Mouse (Mus musculus): ENCODE measurements around the gene Robo1.

The Robo1 gene

DNA sequence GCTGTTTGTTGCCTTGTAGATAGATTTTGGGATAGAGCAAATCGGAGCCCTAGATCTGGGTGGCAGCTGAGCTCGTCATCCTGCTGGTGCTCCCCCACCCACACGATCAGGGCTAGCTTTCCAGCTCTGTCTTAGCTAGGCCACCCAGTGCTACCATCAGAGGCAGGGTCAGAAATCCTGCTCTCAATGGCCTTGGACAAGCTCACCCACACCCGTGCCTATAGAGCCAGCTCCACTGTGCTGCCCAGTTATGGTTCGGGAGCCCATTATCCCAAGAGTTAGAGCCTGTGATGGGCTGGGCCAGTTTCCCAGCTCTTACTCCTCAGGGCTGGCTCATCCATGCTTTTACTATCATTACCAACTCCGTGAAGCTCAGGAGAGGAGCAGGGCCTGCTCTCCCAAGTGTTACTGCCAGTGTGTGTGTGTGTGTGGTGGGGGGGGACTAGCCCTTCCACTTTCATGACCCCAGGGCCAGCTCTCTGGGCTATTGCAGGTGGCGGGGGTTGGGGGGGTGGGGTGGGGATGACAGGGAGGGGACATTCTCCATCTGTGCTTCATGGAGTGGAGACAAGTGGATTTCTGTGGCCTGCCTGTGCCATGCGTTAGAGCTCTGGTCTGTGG, 461.2 kb downstream of the Robo1 start:
- DNase-seq: no peak

DNA sequence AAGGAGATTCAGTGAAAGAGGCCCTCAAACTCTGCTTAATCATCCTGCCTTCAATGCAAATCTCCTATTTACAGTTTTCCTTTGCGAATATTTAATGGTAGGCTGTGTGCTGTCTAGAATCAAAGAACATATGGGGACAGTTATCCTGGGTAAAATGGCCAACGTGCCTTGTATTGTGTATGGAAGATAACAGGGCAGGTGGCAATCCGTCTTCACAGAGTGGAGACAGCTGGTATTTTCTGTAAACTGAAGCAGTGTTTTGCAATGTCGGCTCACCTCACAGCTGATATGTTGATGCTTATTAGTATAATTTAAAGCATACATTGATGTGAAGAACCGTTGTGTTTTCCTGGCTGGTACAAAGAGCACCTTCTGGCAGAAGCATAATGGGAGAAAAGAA, 464.2 kb downstream of the Robo1 start:
- no peak for DNase-seq

DNA sequence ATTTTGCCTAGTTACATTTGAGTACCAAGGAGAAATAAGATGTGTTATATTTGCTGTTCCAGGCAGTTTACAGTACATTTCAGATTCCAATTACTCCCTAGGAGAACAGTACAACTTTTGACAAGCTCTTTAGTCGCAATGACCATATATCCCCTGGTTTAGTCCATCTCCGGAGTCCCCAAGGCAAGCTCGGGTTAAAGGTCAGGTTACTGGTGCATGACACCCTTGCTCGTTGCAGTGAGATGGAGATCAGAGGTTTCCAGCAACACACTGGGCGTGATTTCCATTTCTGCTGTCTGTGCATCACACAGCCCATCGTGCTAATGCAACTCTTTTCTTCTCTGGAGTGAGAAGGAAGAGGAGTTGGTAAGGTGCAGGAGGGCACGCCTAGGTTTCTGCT, 464.9 kb downstream of the Robo1 start:
- no peak for DNase-seq

DNA sequence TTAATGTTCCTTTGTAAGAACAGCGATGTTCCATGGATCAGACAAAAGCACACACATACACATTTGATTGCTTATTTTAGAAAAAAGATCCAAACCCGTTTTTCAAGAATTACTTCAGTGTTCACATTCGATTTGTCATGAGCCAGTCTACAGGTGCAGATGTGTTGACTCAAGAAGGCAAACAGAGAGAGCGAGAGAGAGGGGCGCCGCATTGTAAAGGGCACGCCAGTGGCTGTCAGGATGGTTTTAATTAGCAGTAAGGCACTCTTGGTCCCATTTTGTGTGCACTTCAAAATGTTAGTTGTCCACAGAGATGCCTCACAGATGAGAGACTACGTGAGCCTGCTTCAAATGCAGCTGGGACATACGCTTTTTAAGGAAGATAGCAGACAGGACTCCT, 470.4 kb downstream of the Robo1 start:
- no peak for DNase-seq

DNA sequence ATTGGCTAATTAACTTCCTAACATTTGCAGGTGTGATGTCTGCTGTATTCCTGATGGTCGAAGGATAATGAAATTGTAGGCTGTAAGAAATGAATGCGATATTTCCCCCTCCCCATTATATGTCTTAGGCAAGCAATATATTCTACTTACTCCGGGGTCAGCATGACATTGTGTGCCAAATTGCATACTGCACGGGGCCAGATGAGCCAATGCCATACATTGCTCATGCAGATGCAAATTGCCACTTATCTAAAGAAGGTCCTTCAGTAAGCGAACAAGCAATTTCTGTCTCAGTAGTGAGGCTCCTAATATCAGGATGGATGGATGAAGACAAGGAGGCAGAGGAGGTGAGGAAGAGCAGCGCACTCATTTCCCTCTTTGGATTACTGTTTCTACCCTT, 474.1 kb downstream of the Robo1 start:
- no peak for DNase-seq

DNA sequence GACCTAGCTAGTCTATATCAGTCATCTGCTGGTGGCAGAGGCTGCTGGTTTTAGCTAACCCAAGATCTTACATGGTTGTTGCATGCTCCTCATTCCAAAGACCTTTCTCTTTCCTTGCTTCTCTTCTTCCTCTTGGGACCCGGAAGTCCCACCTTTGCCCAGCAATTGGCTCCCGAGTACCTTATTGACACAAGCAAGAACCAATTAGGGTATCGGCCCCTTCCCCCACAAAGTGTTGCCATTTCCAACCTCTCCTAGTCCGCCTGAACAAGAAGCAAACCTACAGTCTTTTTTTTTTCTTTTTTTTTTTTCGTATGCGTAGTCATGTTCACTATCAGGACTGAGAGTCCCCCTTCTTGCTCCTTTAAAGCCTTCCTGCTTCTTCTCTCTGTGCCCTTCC, 478.0 kb downstream of the Robo1 start:
- no peak for DNase-seq

DNA sequence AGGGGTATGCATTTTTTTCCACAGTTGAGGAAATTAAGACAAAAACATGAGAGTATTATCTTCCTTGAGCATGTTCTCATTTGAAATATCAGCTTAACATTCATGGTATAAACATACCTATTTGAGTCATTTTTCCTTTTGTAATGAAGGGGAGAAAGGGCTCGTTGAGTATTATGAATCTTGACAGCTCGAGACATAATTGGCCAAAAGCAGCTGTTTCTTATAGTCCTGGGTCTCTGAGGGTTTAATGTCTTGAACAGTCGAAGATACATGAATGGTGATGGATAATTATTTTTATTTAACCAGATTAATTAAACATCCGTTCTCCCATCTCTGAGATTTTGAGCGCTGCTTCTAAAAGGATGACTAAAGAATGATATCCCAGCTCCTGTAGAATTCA, 478.5 kb downstream of the Robo1 start:
- no peak for DNase-seq

DNA sequence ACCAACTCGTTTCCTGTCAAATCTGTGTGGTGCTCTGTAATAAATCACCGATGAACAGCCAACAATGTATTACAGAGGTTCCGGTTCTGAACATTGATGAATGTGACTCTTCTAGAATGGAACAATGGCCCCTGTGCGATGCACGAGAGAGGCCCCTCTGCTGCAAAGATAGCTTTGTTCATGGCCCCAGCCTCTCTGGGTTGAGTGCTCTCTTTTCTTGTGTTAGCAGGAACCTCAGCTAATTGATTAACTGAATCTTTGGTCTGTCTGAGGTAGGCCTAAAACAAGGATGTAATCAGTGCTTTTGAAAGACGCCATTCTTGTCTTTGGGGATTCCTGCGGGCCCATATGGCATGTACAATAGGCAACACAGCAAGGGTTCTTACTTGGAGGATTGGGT, 479.9 kb downstream of the Robo1 start:
- DNase-seq: no peak

DNA sequence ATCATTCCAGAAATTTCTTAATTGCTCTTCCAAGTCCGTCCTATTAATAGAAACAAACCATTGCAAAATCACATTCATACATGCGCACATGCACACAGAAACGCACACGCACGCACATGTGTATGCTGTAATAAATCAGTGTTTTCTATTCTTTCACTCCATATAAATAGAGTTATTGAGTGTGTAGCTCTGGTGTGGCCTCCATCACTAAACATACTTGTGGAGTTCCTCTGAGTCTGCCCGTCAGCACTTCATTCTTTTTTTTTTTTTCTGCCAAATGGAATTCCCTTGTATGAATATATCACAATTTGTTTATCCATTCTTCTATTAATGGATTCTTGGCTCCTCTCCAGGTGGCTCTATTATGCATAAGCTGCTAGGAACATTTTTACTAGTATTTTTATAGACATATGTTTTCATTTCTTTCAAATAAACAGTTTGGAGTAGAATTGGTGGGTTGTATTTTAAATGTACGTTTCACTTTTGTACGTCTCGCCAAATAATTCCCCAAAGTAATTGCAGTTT, 483.1 kb downstream of the Robo1 start:
- no peak for DNase-seq

DNA sequence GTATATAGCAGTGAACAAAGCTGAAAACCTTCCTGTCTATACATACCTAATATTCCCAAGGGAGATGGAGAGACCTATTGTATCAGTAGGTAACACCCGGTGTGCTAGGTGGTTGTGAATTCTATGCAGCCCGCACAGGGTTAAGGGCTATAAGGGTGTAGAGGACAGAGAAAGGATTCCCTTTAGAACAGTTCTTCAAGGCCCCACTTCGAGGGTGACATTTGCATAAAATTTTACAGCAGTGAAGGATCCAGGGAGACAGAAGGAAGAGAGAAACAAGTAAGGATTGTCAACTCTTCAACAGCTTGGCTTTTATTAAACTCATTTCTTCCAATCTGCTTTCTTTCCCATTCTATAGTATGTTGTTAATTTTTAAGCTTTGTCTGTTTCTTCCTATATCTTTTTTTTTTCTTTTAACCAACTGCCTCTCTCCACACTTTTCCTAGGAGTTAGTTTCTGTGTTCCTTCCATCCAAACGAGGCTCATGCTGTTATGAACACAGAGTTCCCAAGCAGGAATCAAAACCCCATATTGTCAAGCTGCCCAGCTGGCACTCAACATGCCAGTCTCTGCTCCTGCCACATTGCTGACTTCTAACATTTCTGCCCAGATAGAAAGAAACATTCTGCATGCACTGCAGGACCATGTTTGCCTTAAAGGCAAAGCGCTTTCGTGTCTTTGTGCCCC, 486.7 kb downstream of the Robo1 start:
- DNase-seq: peak; percentile 89 to 90

DNA sequence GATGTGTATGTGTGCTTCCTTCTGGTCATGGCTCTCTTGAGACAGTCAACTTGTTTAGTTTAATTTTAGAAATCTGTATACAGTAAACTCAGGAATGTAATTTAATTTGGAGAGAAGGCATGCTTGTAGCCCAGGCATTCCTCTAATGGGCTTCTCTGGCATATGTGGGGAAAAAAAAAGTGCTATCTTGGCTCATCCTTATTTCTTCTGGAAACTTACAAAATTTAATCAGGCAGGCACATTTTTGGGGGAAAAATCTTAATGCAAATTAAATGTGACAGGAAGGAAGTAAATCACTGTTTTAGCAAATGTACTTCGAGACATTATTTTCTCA, 487.2 kb downstream of the Robo1 start:
- DNase-seq: no peak

DNA sequence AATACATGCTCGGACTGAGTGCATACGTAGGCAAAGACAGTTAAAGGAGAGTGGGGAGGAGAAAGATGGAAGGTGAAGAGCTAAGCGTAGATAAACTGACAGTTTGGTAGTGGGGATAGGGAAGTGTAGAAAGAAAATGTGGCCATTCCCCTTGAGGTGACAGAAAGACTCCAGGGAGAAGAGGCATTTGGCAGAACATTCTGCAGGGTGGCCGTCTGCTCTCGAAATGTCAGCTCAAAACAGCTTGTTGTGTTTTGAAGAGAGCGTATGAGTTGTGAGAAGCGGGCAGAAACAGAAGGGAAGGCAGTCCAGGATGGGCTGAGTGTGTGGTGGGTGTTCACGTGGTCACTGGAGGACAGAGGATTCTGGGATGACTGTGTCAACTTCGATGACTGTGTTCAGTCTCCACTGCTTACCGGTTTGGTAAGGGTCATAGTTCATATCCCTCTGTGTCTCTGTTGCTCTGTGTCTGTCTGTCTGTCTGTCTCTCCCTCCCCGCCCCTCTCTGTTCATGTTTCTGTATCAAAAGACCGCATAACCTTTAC, 490.4 kb downstream of the Robo1 start:
- DNase-seq: no peak

DNA sequence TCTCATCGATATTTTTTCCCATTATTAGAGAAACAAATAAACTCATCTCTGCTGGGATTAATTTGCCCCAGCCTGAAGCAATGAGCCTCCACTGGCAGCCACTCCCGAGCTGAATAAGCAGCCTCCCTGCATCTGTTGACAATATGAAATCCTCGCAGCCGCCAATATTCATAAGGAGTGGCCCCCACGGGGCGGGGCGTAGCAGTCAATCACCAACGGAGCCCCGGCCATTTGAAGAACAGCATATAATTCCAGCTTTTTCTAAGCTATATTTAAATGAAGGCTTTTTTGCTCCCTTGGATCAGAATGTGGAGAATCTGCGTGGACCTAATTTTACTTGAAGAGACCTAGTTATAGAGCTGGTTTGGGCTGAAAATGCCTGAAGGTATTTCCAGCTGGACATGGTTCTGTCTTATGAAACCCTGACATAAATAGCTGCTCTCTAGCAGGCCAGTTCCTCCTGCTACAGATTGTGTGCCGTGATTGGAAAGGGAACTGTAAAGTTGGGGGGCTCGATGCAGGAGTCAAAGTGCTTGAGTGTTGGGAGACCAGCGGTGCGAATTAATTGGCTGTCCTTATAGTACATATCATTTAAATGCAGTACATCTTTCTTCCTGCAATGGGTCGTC, 492.1 kb downstream of the Robo1 start:
- DNase-seq: peak; percentile 46 to 50

DNA sequence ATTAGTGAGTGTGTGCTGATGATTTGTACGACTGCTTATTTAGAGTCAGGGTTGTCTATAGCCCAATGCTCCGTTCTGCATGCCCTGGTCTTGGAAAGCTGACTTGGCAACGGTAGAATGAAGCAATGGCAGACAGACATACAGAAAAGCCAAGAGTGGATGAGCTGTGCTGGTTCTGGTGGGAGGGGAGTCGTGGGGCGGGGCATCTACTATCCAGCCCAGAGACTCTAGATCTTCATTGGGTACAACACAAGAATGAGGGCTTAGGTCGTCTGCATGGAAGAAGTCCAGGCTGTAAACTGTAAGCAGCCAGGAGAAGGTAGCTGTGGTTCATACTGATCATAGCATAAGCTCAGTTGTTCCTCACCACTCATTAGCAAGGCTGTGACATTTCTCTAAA, 492.7 kb downstream of the Robo1 start:
- DNase-seq: peak in 1 of 2 experiments; percentile 16

DNA sequence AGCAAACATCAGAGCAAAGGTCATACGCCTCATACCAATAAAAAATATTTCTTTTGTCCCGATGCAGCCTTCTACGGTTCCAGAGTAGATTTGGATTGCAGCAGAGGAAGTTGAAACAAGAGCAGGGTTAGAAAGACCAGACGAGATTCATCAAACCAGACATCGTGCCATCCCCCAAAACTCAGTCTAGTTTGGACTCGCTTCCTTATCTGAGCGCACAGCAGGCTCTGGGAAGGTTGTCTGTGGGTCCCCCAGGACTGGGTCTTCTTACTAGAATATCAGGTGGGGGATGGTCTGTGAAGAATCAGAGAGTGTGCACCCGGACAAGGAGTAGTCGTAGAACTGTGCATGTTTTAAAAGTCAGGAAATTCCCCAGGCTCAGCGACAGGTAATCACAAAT, 500.2 kb downstream of the Robo1 start:
- DNase-seq: no peak

DNA sequence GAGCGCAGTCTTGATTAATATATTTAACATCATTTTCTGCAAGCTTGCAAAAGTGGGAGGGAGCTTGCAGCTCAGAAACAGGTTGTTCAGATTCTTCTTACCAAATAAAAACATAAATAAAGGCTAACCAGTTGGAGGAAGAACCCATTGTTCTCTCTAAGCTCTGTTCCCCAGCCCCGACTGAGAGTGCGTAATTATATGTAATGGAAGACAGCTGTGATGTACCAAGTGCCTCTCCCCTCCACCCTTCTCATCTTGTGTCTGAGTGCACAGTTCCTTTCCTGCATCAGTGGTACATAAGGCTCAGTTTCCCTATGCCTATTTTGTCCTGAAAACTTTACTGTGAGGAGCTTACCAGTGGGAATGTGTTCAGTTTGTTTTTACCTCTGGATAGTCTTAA, 502.8 kb downstream of the Robo1 start:
- DNase-seq: no peak

DNA sequence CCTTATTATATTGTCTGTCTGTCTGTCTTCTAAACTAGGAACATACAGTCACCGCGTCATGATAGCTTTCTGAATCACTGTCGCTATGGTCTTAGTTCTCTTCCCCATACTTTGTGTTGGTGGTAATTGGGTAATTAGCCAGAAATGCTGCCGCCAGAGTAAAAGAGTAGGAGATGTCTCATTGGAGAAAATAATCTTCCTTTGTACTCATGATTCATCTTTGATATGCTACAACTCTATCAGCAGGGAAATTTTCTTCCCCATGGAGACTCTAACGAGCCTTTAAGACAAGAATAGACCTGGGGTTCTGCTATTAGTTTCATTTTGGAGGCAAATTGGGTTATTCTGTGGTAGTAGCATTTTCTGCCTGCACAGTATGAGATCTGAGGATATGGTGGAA, 503.4 kb downstream of the Robo1 start:
- DNase-seq: peak in 1 of 2 experiments; percentile 32

DNA sequence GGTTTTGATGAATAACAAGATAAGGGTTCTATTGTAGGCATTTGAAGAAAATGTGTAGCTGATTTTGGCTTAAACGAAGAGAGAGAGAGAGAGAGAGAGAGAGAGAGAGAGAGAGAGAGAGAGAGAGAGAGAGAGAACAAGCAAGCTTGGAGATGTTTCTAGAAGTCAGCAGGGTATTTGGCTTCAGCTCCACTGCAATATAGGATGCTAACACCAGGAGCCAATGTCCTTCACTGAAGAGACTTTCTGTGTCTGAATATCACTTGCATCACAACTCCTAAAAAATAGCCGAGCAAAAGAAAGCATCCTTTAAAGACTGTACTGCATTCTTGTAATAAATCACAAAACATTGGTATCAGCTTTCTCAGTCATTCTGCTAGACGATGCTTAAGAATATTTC, 503.8 kb downstream of the Robo1 start:
- peak; percentile 63 to 67 for DNase-seq

DNA sequence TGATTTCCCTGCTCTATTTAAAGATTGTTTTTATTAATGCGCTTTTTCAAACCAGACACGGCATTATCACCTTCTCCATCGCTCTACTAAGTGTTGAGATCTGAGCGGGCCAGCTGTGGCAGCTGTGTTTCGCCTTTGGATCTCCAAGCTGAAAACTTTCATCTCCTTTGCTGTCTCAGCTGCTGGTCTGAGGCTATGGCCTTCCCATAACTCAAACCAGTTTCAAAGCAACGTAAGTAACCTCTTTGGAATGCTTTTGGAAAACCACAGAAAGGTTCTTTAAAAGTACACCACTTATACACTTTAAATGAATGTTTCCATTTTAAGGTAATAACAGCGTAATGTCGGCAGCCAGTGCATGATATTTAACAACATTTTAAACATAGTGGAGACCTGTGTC, 520.3 kb downstream of the Robo1 start:
- DNase-seq: no peak

DNA sequence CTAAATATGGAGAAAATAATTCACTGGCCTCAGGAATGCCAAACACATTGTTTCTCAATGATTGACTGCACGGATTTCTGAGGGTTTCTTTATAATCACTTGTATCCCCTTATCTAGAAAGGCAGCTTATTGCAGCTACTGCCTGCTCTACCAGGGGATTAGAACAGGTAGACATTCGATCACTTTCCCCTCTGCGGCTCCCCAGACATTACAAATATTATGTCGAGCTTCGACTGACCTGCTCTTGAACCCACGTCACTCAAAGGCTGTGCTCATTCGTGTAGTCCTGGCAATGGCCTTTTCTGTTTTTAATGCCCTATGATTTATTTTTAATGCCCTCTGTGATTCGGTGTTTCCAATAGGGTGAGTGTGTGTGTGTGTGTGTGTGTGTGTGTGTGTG, 521.4 kb downstream of the Robo1 start:
- no peak for DNase-seq

DNA sequence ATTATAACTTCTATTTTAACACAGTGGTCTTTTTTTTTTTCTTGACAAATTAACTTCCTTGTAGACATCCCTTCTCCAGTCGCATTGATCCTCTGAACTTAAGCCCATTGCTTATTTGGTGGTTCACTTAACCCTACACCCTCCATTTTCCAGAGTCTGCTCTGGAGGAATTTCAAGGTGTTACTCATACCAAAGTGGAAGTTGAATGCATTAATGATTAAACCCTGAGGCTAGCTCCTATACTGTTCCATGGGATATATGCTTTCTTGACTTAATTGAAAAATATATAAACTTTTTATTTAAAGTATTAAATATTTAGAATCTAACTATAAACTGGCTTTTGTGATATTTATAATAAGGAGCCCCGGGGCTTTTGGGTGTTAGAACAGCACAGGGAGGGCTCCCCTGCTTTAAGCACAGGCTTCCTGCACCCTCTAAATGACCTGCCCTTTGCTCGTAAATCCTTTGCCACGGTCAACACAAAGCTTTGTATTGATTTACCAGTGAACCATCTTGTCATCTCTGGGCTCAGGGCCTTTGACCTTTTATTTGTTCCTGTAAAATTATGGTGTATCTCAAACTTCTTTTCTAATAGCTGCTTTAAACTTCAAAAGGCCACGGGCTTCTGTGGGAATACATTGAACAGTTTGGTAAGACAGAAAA, 522.4 kb downstream of the Robo1 start:
- DNase-seq: no peak

DNA sequence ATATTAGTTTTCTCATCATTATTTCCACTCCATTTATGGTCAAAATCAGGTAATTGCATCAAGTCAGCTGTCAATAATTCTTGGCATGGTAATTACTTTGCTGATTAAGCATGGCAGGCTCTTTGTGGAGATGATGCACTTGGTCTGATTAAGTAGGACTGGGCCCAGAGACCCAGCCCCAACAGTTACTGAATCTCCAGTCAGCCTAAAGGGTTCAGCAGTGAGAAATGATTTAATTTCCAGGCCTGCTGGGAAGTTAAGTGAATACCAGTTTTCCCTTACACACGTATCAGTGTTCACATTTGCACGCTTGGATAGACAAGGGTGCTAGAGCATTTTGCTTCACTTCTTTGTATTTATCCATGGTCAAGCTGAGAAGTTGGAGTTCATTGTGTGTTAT, 526.2 kb downstream of the Robo1 start:
- no peak for DNase-seq

DNA sequence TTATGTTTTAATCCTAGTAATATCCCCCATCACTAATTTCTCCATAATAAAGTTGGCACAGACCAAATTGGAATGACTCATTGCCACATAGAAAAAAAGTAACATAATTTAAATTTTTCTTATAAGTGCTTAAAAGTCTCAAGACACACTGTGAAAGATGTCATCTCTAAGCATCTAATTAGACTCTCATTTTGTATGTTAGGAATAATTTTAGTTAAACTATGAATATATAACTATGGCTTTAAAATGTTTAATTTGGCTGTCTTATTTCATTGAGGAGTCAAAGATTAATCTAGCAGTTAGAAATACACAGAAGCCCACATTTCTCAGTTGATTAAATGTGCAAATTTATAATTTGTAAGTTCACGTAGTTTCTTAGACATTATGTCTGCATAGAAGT, 530.9 kb downstream of the Robo1 start:
- DNase-seq: no peak

DNA sequence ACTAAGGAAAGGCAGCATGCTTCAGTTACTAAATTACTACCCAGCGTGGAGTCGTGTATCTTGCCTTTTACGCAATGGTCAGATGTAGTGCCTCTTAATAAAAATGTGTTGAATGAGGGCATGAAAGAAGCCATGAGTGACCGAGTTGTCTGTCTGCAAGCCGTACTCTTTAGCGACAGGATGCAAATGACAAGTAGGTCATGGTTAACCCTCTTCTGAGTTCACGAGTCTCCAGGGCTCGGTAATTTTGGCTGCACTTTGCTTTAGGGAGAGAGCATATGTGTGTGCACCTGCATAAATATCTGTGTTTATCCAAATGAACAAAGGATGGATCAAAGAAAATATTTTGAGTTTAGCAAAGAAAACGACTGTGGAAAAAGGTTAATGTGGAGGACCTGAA, 533.0 kb downstream of the Robo1 start:
- peak; percentile 19 to 35 for DNase-seq
